Mouse (Mus musculus) kidney, embryonic 14.5 days (tissue): ENCODE results near the gene Leng8. TPM values are rescaled to one million over a fixed set of nuclear protein-coding genes. Genes with fewer than 3 reads are reported as not detected.

Experiments used
- ATAC-seq: fragments of 200-750 bp; cut with Nextera tagmentation; 2 replicates; pipeline ENCODE4 v1.8.0; 2017; ENCODE audit warnings: moderate number of reproducible peaks, mild to moderate bottlenecking, moderate TSS enrichment, moderate library complexity; ENCODE audit not compliant: low FRiP score, low TSS enrichment
- H3K27ac ChIP-seq: fragments of 300-500 bp; sonication (generic); 2 replicates; pipeline ENCODE4 v1.5.1; 2014; ENCODE audit warnings: low read depth, mild to moderate bottlenecking, low read length, moderate library complexity, mixed read lengths
- H3K27me3 ChIP-seq: fragments of 300-500 bp; sonication (generic); 2 replicates; pipeline ENCODE4 v1.6.1; 2014; ENCODE audit warnings: mild to moderate bottlenecking, low read length; ENCODE audit not compliant: control insufficient read depth, insufficient read depth
- H3K36me3 ChIP-seq: fragments of 300-500 bp; sonication (generic); 2 replicates; pipeline ENCODE4 v1.6.1; 2014; ENCODE audit warnings: low read length, mixed read lengths; ENCODE audit not compliant: control insufficient read depth, insufficient read depth
- H3K4me1 ChIP-seq: fragments of 300-500 bp; sonication (generic); 2 replicates; pipeline ENCODE4 v1.6.1; 2014; ENCODE audit warnings: low read length, mixed read lengths; ENCODE audit not compliant: control insufficient read depth, insufficient read depth
- H3K4me2 ChIP-seq: fragments of 300-500 bp; sonication (generic); replicated peaks from 2 replicates; pipeline ENCODE4 v1.6.1; 2014; ENCODE audit warnings: low read depth, mild to moderate bottlenecking, low read length
- H3K4me3 ChIP-seq: fragments of 300-500 bp; sonication (generic); 2 replicates; pipeline ENCODE4 v1.5.1; 2014; ENCODE audit warnings: mild to moderate bottlenecking, low read length
- H3K9ac ChIP-seq: fragments of 300-500 bp; sonication (generic); 2 replicates; pipeline ENCODE4 v1.6.1; 2014; ENCODE audit warnings: low read depth, mild to moderate bottlenecking, low read length, moderate library complexity
- H3K9me3 ChIP-seq: fragments of 300-500 bp; sonication (generic); 2 replicates; pipeline ENCODE4 v1.6.1; 2016; ENCODE audit warnings: low read length; ENCODE audit not compliant: control insufficient read depth
- WGBS: fragments of 180-500 bp; shearing (Covaris S2); extraction: QIAGEN DNeasy Blood & Tissue Kit; methylation state at CpG from one replicate; pipeline ENCODE4 v1.1.7; 2014; 5-methylcytosine and 5-hydroxymethylcytosine counted together
- polyA plus RNA-seq: library from polyadenylated mRNA; unstranded; fragments of >200 nt; fragmentation: Nextera tagmentation; extraction: Ambion mirVana; gene quantifications from 2 replicates; pipeline ENCODE4 v1.2.1, GENCODE M21; 2014

Leng8 gene
- polyA plus RNA-seq, 1 experiment from 2014 or later, result 48.7 TPM

DNA sequence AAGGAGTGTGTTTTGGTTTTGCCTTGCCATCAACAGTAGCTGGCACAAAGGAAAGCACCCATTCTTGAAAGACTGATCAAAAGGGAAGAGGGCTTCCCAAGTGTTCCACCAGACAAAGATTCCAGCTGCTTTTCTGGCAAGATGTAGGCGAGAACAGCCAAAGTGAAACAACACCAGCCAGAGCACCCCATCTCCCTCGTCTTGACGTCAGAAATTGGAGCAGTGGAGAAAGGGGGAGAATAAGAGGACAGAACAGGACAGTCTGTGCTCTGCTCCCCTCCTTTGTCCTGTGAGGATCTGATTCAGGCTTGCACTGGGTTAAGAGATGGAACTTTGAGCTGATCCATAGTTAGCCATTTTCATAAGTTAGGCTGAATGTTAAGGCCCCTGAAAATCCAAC is 25.1 kb upstream of the Leng8 start:
- Histone ChIP-seq H3K4me1 (no peaks in the 10 kb centered on the region), H3K36me3 (no peaks in the 10 kb centered on the region), H3K9ac (no peak overlapping the region), H3K27ac (no peak overlapping the region), H3K4me2 (no peak overlapping the region), H3K27me3 (no peaks in the 10 kb centered on the region), H3K9me3 (no peaks in the 10 kb centered on the region), H3K4me3 (no peak overlapping the region)
- WGBS, result 62% methylated on average over 3 of the region's 3 CpGs
- ATAC-seq, result no peak

DNA sequence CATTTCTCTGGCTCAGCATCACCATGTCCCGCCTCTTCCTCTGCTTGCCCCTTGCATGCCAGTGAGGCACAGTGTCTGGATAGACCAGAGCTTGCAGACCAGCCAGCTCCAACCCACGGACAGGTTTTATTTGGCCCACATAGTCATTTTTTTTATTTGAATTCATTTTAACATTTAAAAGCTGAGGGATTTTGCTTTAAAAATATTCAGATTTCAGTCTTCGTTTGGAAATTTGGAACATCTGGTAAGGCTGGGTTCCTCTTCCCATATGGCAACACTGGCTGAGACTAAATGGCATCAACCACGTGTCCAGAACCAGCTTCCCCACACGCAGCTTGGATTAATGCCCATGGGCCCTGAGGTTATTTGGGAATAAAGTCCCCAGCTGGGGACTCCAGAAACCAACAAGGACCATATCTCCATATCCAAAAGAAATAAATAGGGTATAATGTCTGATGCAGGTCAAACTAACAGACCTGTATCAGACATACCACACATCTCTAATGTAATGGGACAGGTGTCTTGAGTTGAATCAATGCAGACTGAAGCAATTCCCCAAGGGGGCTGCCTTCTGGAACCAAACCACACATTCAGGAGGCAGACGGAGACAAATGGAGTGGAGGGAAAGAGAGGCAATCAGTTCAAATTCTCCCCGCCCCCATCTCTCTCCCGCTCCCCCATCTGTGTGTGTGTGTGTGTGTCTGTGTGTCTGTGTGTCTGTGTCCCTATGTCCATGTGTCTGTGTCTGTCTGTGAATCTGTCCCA is 19.6 kb upstream of the Leng8 start:
- no peak overlapping the region for H3K9ac ChIP-seq
- no peak overlapping the region for H3K27ac ChIP-seq
- WGBS, result 77% methylated on average over 8 of the region's 8 CpGs
- peaks cover 24% of the 10 kb centered on the region for H3K27me3 ChIP-seq
- H3K9me3 ChIP-seq, result no peaks in the 10 kb centered on the region
- no peaks in the 10 kb centered on the region for H3K36me3 ChIP-seq
- no peak overlapping the region for H3K4me2 ChIP-seq
- 0 out of 2 replicates have a peak, but pooled peaks cover 2% of the 10 kb centered on the region for H3K4me1 ChIP-seq
- no peak overlapping the region for H3K4me3 ChIP-seq
- ATAC-seq, result no peak

- H3K9me3 ChIP-seq, result no peaks in the 10 kb centered on the region
- H3K36me3 ChIP-seq, result no peaks in the 10 kb centered on the region
- H3K4me2 ChIP-seq, result peak within 1 kb of the TSS; percentile 68
- peaks cover 24% of the 10 kb centered on the region for H3K27me3 ChIP-seq
- WGBS, result under 1% methylated on average over 25 of the region's 37 CpGs
- ATAC-seq, result peak; percentile 68; the same call in 1 of the 2 replicates
- H3K9ac ChIP-seq, result peak within 1 kb of the TSS; percentile 52
- H3K4me3 ChIP-seq, result peak within 1 kb of the TSS; percentile 46
- H3K4me1 ChIP-seq, result 0 out of 2 replicates have a peak, but pooled peaks cover 6% of the 10 kb centered on the region
- no peak within 1 kb of the TSS for H3K27ac ChIP-seq
Measured at GRCm38 (mm10) chr7:4119344-4119902, 17.4 kb upstream of the Leng8 start, which contains the start of gene Ttyh1. TSS of gene Ttyh1 (plus strand) at chr7:4119408.

DNA sequence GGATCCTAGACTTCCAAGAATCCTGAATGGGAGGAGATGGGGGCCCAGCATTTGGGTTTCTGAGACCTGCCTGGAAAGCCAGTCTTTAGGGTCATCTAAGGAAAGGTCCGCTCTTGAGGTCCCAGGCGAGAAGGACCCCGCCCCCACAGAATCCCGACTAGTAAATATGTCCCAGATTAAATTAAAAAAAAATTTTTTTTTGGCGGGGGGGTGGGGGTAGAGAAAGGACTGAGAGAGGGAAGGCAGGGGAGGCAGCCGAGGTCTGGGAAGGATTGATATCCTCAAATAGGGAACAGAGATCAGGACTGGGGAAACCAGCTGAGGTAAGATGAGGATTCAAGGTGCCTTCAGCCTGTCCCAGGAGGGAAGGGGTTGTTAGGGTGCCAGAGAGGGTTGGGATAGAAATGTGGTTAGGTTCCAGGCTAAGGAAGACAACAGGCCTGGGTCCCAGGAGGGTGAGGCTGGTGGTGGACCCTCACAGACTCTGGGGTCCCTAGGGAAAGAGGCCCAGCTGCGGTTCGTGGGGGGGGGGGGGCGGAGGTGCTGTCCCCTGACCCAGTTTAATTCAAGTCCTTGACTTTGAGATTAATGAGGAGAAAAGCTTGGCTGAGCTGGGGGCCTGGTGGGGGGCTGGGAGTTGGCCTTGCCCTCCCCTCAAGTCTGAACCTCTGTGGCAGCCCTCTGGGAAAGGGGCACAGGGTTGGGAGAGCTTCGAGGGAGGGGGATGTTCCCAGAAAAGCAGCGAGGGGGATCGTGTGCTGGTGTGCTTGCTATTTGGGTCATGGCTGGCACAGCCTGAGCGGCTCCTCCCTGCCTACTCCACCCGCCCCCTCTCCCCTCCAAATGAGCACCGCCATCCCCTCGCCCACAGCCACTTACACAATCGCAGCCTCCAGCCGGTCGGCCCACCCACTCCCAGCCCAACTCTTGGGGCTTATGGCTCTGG is 16.6 kb upstream of the Leng8 start:
- 0 out of 2 replicates have a peak, but pooled peaks cover 8% of the 10 kb centered on the region for H3K4me1 ChIP-seq
- peak overlapping the region; percentile 46 for H3K4me3 ChIP-seq
- H3K4me2 ChIP-seq, result peak overlapping the region; percentile 68
- WGBS, result 14% methylated on average over 18 of the region's 19 CpGs
- H3K36me3 ChIP-seq, result no peaks in the 10 kb centered on the region
- no peak overlapping the region for H3K9ac ChIP-seq
- no peak for ATAC-seq
- no peak overlapping the region for H3K27ac ChIP-seq
- no peaks in the 10 kb centered on the region for H3K9me3 ChIP-seq
- peaks cover 24% of the 10 kb centered on the region for H3K27me3 ChIP-seq

GRCm38 (mm10) chr7:4122076-4122768 is 14.6 kb upstream of the Leng8 start:
- H3K4me2 ChIP-seq, result no peak overlapping the region
- H3K4me1 ChIP-seq, result 0 out of 2 replicates have a peak, but pooled peaks cover 8% of the 10 kb centered on the region
- H3K27ac ChIP-seq, result no peak overlapping the region
- H3K27me3 ChIP-seq, result peaks cover 24% of the 10 kb centered on the region
- H3K9ac ChIP-seq, result no peak overlapping the region
- WGBS, result 58% methylated on average over 11 of the region's 11 CpGs
- no peaks in the 10 kb centered on the region for H3K9me3 ChIP-seq
- no peak for ATAC-seq
- H3K4me3 ChIP-seq, result no peak overlapping the region
- no peaks in the 10 kb centered on the region for H3K36me3 ChIP-seq

GRCm38 (mm10) chr7:4122783-4123182 is 14.1 kb upstream of the Leng8 start:
- Histone ChIP-seq H3K4me3 (no peak overlapping the region), H3K27ac (no peak overlapping the region), H3K4me1 (0 out of 2 replicates have a peak, but pooled peaks cover 8% of the 10 kb centered on the region), H3K9me3 (no peaks in the 10 kb centered on the region), H3K4me2 (no peak overlapping the region), H3K9ac (no peak overlapping the region), H3K27me3 (peaks cover 24% of the 10 kb centered on the region), H3K36me3 (no peaks in the 10 kb centered on the region)
- 90% methylated on average over 10 of the region's 10 CpGs for WGBS
- ATAC-seq, result no peak

DNA sequence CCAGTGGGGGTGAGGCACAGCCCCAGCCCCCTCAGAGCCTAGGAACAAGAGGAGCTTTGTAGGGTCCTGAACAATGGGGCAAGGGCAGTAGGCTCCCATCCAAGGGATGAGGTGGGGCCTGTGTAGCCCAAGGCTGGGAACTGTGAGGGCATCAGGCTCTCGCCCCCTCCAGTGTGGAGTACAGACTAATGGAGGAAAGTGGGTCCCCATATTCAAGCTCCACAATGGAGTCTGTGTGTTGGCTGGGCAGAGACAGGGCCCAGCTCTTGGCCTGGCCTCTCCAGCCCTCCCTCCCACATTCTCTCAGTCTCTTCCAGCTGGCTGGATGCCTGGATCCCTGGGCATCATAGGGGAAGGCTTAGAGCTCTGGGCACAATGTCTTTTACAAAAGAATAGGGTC is 13.1 kb upstream of the Leng8 start:
- WGBS, result 80% methylated on average over 1 of the region's 1 CpGs
- Histone ChIP-seq H3K27me3 (peaks cover 22% of the 10 kb centered on the region), H3K9ac (no peak overlapping the region), H3K4me1 (0 out of 2 replicates have a peak, but pooled peaks cover 8% of the 10 kb centered on the region), H3K27ac (no peak overlapping the region), H3K9me3 (no peaks in the 10 kb centered on the region), H3K4me3 (no peak overlapping the region), H3K4me2 (no peak overlapping the region), H3K36me3 (no peaks in the 10 kb centered on the region)
- ATAC-seq, result peak; percentile 14; the same call in 1 of the 2 replicates

DNA sequence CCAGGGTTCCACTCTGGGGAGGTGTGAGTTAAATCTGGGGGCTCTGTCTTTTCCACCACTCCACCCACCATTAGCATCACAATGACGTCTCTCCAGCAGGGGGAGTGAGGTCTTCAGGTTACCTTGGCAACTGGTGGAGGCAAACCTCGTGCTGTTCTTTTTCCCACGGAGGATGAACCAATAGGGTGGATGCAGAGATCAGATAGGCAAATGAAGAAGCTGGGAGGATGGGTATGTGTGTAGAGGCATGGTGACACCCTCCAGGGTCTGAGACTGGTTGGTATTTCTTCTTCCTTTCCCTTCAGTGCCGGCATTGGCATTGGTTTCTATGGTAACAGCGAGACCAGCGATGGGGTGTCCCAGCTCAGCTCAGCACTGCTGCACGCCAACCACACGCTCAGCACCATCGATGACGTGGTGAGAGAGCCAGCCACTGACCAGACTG is 12.5 kb upstream of the Leng8 start:
- no peak overlapping the region for H3K4me3 ChIP-seq
- H3K27ac ChIP-seq, result no peak overlapping the region
- 0 out of 2 replicates have a peak, but pooled peaks cover 7% of the 10 kb centered on the region for H3K4me1 ChIP-seq
- peaks cover 16% of the 10 kb centered on the region for H3K27me3 ChIP-seq
- H3K4me2 ChIP-seq, result peak overlapping the region; percentile 13; the same call in 1 of the 2 replicates
- no peak overlapping the region for H3K9ac ChIP-seq
- peak; percentile 68; the same call in 1 of the 2 replicates for ATAC-seq
- under 1% methylated on average over 10 of the region's 10 CpGs for WGBS
- H3K36me3 ChIP-seq, result no peaks in the 10 kb centered on the region
- H3K9me3 ChIP-seq, result no peaks in the 10 kb centered on the region
